Mouse (Mus musculus) Patski (cell line): ENCODE measurements around the gene Veph1. TPM values are rescaled to one million over a fixed set of nuclear protein-coding genes. Genes with fewer than 3 reads are reported as not detected.

Experiments
- ATAC-seq: fragments of 100-300 bp; one replicate; pipeline ENCODE4 v1.8.0; 2021
- CTCF ChIA-PET: fragments of 350-600 bp; sonication (Branson Sonifier 250); formaldehyde crosslinking; loops from one replicate; lab custom pipeline; 2022; ENCODE audit warnings: inconsistent platforms; lab: Charles Lee
- POLR2A ChIA-PET: fragments of 350-600 bp; sonication (Branson Sonifier 250); formaldehyde crosslinking; loops from one replicate; lab custom pipeline; 2022; ENCODE audit warnings: antibody characterized with exemption, inconsistent platforms; lab: Charles Lee
- DNase-seq: peaks from one replicate; pipeline ENCODE4 v3.0.0-alpha.2; 2011; ENCODE audit warnings: low read depth, low spot score
- H3K27me3 ChIP-seq: fragments of 371-371 bp; one replicate; pipeline ENCODE4 v1.5.1; 2021
- CTCF ChIP-seq: fragments of 100-300 bp; IDR thresholded peaks from one replicate; pipeline ENCODE4 v1.5.1; 2021
- in situ Hi-C: fragments of 300-500 bp; cut with MboI; formaldehyde crosslinking; loops from 3 replicates; pipeline ENCODE4 v1.11.1; 2018; ENCODE audit warnings: low pct_unique_long_range_greater_than_20kb, mixed read lengths
- polyA plus RNA-seq: library from polyadenylated mRNA; unstranded; gene quantifications from one replicate; pipeline ENCODE4 v1.2.3, GENCODE M21; 2021

Veph1 gene
- polyA plus RNA-seq, 1 experiment from 2014 or later: 45.3 TPM

GRCm38 (mm10) chr3:66179647-66180046 lies 117.0 kb downstream of the Veph1 start:
- CTCF ChIA-PET: no interaction called here
- ATAC-seq: no peak
- POLR2A ChIA-PET: no interaction called here

GRCm38 (mm10) chr3:66172907-66173306 lies 123.7 kb downstream of the Veph1 start:
- no peak for ATAC-seq
- no peak for TF ChIP-seq CTCF
- no peak for DNase-seq
- POLR2A ChIA-PET: no interaction called here
- H3K27me3 ChIP-seq: no peaks in the 10 kb centered on the region
- CTCF ChIA-PET: interaction anchor here (1.0 to 1.5 kb wide), 4 partner anchors 10 to 27 kb away, joined by 3 to 4 read pairs (median 3); no protein-coding TSS in a partner anchor
- in situ Hi-C loops: no loop called here

More at GRCm38 (mm10) chr3:66179647-66180046, 117.0 kb downstream of the Veph1 start:
- H3K27me3 ChIP-seq: no peaks in the 10 kb centered on the region
- in situ Hi-C loops: no loop called here
- DNase-seq: no peak
- peak; percentile 46 for TF ChIP-seq CTCF

GRCm38 (mm10) chr3:66169873-66170538 lies 126.6 kb downstream of the Veph1 start:
- in situ Hi-C loops: no loop called here
- ChIA-PET POLR2A (interaction anchor here (0.6 kb wide), 1 partner anchor 1338 kb away, joined by 3 read pairs; no protein-coding TSS in a partner anchor), CTCF (interaction anchor here (1.7 kb wide), 1 partner anchor 13 kb away, joined by 4 read pairs; no protein-coding TSS in a partner anchor)
- no peak for TF ChIP-seq CTCF
- ATAC-seq (no peak), DNase-seq (no peak)
- no peaks in the 10 kb centered on the region for H3K27me3 ChIP-seq

GRCm38 (mm10) chr3:66166606-66167290 lies 129.9 kb downstream of the Veph1 start:
- CTCF ChIA-PET: no interaction called here

GRCm38 (mm10) chr3:66165026-66165425 lies 131.6 kb downstream of the Veph1 start:
- DNase-seq: no peak
- POLR2A ChIA-PET: no interaction called here
- CTCF ChIA-PET: no interaction called here
- H3K27me3 ChIP-seq: no peaks in the 10 kb centered on the region
- no peak for TF ChIP-seq CTCF
- no peak for ATAC-seq
- in situ Hi-C loops: no loop called here

More at GRCm38 (mm10) chr3:66166606-66167290, 129.9 kb downstream of the Veph1 start:
- H3K27me3 ChIP-seq: no peaks in the 10 kb centered on the region
- ATAC-seq: no peak
- no peak for DNase-seq
- POLR2A ChIA-PET: interaction anchor here (0.6 kb wide), 1 partner anchor 143 kb away, joined by 3 read pairs; no protein-coding TSS in a partner anchor
- no peak for TF ChIP-seq CTCF
- in situ Hi-C loops: no loop called here

GRCm38 (mm10) chr3:66164585-66164984 lies 132.1 kb downstream of the Veph1 start:
- H3K27me3 ChIP-seq: no peaks in the 10 kb centered on the region
- ATAC-seq: no peak
- in situ Hi-C loops: no loop called here
- CTCF ChIA-PET: no interaction called here
- no peak for TF ChIP-seq CTCF
- DNase-seq: no peak
- POLR2A ChIA-PET: no interaction called here

GRCm38 (mm10) chr3:66162612-66163011 lies 134.0 kb downstream of the Veph1 start:
- no peak for ATAC-seq
- in situ Hi-C loops: no loop called here
- no peak for DNase-seq
- no peaks in the 10 kb centered on the region for H3K27me3 ChIP-seq
- CTCF ChIA-PET: interaction anchor here (0.8 to 1.2 kb wide), 3 partner anchors 10 to 16 kb away, joined by 3 to 4 read pairs (median 3); no protein-coding TSS in a partner anchor
- POLR2A ChIA-PET: no interaction called here
- no peak for TF ChIP-seq CTCF

- in situ Hi-C loops: no loop called here
- no peak for ATAC-seq
Measured at GRCm38 (mm10) chr3:66157947-66158346, 138.7 kb downstream of the Veph1 start.

GRCm38 (mm10) chr3:66137601-66138000 lies 159.0 kb downstream of the Veph1 start:
- in situ Hi-C loops: no loop called here
- CTCF ChIA-PET: interaction anchor here (1.1 to 2.9 kb wide), 2 partner anchors 8 to 13 kb away, joined by 3 to 9 read pairs; no protein-coding TSS in a partner anchor
- TF ChIP-seq CTCF: no peak
- H3K27me3 ChIP-seq: no peaks in the 10 kb centered on the region
- no peak for ATAC-seq
- POLR2A ChIA-PET: interaction anchor here (1.8 kb wide), 1 partner anchor 19 kb away, joined by 4 read pairs; no protein-coding TSS in a partner anchor
- no peak for DNase-seq

More at GRCm38 (mm10) chr3:66157947-66158346, 138.7 kb downstream of the Veph1 start:
- no peaks in the 10 kb centered on the region for H3K27me3 ChIP-seq
- no peak for DNase-seq
- POLR2A ChIA-PET: interaction anchor here (0.5 kb wide), 1 partner anchor 11 kb away, joined by 3 read pairs; no protein-coding TSS in a partner anchor
- CTCF ChIA-PET: interaction anchor here (1.0 kb wide), 1 partner anchor 12 kb away, joined by 3 read pairs; no protein-coding TSS in a partner anchor
- TF ChIP-seq CTCF: no peak

- in situ Hi-C loops: no loop called here
- CTCF ChIA-PET: interaction anchor here (0.7 to 1.9 kb wide), 6 partner anchors 10 to 130 kb away, joined by 3 to 9 read pairs (median 4); no protein-coding TSS in a partner anchor
- ATAC-seq (no peak), DNase-seq (no peak)
- POLR2A ChIA-PET: no interaction called here
- H3K27me3 ChIP-seq: no peaks in the 10 kb centered on the region
- no peak for TF ChIP-seq CTCF
Measured at GRCm38 (mm10) chr3:66131264-66131950, 165.2 kb downstream of the Veph1 start.
